Mouse (Mus musculus) left cerebral cortex, adult 9 months (tissue): Measurements from ENCODE around the gene Med31.

Experiments
- DNase-seq, 2 experiments: peaks; one replicate each; pipeline ENCODE4 v3.0.0; 2022; ENCODE audit warnings: low spot score in 2 of 2

Med31 gene

DNA sequence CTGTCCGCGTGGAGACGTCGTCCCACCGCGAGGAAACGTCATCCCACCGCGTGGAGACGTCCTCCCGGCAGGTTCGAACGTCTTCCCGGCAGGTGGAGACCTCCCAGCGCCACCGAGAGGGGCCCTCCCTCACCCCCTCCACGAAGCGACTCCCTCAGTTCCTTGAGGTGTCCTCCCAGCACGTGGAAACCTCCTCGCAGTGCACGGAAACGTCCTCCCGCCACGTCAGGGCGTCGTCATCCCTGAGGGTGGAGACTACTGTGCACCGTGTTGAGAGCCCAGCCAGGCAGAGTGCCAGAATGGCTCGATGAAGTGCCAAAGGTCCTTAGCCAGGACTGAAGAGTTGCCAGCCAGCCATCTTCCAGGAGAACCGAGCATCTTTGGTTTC is at the start of gene Med31:
TSS of gene Med31 (minus strand) at position 183 of the 388 bp plus-strand sequence.
- DNase-seq = peak in 1 of 2 experiments; percentile 76

DNA sequence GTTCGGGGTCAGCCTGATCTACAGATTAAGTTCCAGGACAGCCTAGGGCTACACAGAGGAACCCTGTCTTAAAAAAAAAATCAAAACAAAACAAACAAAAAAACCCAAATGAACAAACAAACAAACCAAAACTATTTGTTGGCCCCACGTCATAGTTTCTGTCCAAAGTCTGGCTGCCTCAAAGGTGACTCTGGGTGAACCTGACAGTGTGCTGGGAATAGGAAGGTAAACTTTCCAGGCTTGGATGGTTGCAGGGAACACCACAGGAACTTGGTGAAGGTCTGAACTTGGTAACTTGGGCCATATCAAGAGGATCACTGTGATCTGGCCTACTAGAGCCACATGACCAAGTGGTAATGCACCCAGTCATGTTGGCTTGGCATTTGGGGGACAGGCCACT is 41.0 kb upstream of the Med31 start:
- no peak for DNase-seq

DNA sequence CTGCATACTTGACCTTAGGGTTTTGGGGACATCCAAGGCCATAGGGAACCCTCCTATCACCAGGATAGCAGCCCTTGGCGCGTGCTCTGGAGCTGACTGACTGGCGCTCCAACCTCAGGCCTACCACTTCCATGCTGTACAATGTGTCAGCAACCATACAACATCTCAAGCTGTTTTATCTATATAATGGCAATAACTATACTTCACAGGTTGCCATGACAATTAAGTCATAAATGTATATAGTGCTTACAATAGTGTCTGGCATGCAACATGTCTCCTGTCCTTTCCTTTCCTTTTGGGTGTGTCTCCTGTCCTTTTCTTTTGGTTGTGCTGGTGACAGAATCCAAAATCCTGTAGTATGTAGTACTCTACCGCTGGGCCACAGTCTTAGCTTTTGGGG is 40.2 kb upstream of the Med31 start:
- DNase-seq = no peak

DNA sequence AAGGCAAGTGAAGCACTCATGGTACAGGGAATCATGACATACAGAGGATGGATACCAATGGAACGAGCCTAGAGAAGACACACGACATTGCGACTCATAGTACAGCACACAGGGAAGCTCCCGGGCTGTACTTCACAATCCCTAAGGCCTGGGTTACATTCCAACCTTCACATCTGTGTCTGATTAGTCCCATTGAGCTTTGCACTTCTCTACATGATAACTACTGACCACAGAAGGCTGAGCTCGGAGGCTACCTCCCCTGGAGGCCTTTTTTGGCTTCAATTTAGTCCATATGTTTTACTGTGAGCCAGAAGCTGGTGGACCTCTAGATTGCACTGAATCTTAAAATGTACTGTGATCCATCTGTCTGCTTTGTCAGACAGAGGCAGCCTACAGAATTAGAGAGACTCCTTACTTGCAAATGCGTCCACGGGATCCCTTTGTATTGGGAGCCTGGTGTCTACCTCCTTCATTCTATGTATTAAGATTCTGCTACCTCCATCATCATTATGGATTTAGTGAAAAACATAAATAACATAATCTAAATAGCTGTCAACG is 29.9 kb upstream of the Med31 start:
- DNase-seq = peak in 1 of 2 experiments; percentile 30

- no peak for DNase-seq
These were observed 24.9 kb upstream of the Med31 start for GRCm38 (mm10) chr11:72240062-72240860.

DNA sequence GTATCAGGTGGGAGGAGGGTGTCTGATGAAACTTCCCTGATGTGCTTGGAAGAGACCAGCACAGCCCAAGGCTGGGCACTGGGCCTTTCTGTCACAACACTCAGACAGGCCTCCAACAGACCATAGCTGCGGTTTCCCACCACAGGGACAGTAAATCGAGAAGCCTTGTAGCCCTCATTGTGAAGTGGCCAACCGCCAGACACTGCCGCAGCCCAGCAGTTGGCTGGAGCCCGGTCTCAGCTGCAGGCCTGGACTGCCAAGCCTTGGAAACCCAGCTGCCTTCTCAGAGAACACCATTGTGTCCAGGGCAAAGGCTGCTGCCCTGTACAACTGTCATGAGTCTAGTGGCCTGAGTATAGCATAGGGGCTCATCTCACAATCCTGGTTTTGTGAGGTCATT is 18.6 kb upstream of the Med31 start:
- DNase-seq = peak in 1 of 2 experiments; percentile 64

DNA sequence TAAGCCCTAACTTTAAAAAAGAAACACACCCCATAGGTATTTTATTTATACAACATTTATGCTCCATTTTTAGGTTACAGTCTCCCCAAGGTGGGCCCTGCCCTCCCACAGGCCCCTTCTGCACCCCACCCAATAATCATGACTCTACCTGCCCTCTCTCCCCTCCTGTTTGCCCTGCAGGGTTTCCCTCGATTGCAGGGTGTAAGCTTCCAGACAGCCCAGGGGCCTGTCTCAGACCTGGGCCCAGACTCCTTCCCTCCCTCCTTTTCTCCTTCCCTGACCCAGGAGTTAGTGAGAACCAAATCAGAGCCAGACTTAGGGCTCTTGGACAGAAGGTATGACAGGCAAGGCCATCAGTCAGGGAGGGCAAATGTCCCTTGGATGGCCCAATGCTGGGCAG is 17.6 kb upstream of the Med31 start:
- no peak for DNase-seq

DNA sequence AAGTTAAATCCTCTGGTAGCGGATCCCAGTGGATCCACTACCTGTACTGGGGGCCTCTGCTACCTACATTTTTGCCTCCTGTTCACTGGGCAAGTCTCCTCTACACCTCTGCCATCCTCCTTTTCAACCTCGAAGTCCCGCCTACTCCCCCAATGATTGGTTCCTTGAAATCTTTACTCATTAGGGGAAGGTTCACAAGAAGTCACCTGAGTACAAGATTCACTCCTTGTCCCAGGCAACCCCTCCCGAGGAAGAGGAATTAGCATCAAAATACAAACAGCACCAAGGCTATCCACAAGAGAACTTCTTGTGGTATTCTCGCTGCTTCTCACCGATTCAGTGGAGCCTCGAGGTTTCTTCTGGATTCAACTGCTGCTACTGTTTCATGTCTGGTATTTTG is 16.7 kb upstream of the Med31 start:
- DNase-seq = no peak

GRCm38 (mm10) chr11:72228513-72228912 is 13.1 kb upstream of the Med31 start:
- no peak for DNase-seq

DNA sequence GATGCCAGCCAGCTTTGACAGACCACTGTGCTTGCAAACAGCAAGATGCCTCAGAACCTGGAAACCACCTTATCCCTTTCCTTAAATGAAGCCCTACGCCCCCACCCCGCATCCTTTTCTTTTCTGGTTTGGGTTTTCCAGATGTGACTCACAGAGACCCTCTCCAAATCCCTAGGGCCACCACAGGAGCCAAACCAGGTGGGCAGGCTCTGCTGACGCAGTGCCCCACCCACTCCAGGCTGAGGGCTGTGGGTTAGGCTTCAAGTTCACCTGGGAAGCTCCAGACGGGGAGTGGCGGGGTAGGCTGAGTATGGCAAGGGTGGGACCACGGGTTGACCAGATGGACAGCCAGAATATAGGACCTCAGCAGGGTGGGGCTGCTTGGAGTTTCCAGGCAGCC is 11.5 kb upstream of the Med31 start:
- DNase-seq = no peak

GRCm38 (mm10) chr11:72226020-72226791 is 10.8 kb upstream of the Med31 start:
- no peak for DNase-seq

DNA sequence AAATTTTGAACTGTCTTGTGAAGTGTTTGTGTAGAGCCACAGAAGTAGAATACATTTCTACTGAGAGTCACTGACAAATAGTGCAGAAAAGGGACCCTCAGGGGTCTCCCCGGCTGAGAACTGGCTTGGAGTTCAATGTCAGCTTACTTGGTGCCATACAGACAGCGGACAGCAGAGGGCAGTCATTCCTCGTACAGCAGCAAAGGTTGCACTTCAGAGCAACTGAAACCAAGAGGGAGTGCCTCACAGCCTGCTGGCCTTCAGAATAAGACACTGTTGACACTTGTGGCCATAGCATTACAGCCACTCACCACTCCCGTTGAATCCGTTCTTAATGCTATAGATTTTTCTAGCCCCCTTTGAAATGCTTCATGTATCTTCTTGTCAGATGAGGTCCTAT is 9.5 kb upstream of the Med31 start:
- DNase-seq = peak in 1 of 2 experiments; percentile 88

DNA sequence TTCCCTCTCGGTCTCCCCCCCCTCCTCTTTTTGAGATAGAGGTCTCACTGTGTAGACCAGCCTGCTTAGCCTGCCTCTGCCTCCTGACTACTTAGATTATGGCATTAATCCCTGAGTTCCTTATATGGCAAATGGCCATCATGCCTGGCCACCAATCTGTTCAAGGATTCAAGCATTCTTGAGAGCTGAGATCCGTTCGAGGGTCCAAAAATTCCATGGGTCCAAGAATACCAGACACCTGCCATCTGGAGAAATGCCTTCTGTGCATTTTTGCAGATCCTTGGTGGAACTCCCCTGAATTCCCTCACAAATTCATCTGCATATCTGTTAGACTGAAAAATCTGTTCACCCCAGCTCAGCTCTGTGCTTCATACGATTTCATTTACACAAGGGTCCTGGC is 8.0 kb upstream of the Med31 start:
- no peak for DNase-seq

DNA sequence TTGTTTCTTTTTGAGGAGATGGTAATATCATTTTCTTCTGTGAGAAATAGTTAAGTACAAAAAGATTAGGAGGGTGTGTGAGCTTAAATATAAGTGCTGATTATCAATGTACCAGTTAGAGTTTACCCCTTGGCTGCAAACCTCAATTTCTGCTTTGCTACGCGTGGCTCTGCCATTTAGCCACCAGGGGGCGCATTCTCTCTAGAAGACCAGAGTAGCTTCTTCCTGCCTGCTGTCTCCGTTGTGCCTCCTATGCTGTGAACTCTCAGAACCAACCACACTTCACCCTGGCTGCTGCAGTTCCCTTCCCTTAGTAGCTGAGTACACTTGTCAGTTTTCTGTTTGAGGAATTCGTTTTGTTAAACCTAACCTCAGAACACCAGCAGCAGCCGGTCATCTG is 5.9 kb upstream of the Med31 start:
- peak in 1 of 2 experiments; percentile 69 for DNase-seq

- DNase-seq = no peak
These were observed 1.7 kb upstream of the Med31 start for GRCm38 (mm10) chr11:72217116-72217515.

GRCm38 (mm10) chr11:72214591-72215409 is 592 bp downstream of the Med31 start:
- DNase-seq = peak; percentile 87 to 95

DNA sequence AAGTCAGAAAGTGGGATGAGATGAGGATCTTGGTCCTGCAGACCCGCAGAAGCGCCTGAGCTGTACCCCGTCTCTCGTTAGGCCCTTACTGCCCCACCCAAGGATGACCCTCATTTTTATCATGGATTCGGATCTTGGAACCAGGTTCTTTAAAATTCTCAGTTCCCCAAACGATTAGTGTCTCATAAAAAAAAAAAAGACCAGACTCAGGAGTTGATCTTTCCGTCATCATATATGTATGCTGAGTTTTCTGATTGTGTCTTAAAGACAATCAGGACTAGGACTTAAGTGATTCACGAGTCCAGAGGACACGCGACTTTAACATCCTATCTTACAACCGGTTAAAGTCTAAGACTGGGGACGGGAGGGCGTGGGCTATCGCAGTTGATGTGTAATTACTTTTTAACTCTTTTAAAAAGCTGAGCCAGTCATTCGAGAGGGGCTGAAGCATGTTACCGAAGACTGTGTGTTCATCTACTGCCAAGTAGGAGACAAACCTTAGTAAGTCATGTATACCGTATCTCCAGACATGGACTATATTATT is 7.5 kb downstream of the Med31 start:
- DNase-seq = no peak

- DNase-seq = peak in 1 of 2 experiments; percentile 87
These were observed 8.1 kb downstream of the Med31 start, which contains the start of the genes 4933427D14Rik and Txndc17 for GRCm38 (mm10) chr11:72207204-72207833. Gene 4933427D14Rik, minus strand, starts transcription at chr11:72207459. Gene Txndc17, plus strand, starts transcription at chr11:72207547.

- DNase-seq = no peak
These were observed 8.8 kb downstream of the Med31 start, which contains the start of gene Gm43951 for GRCm38 (mm10) chr11:72206341-72207203. Gene Gm43951, minus strand, starts transcription at chr11:72206840.

GRCm38 (mm10) chr11:72205256-72205655 is 10.1 kb downstream of the Med31 start:
- no peak for DNase-seq
